Mouse (Mus musculus) cortical plate, adult 2 months (tissue): ENCODE data around the gene Pak2.

Source experiments
- CTCF ChIP-seq: fragments of 200-500 bp; IDR thresholded peaks from 2 replicates; pipeline ENCODE4 v1.5.1; 2011; ENCODE audit warnings: mild to moderate bottlenecking, control low read depth, low read length; ENCODE audit not compliant: insufficient read depth; ENCODE audit errors: extremely low read depth
- POLR2A ChIP-seq: fragments of 200-500 bp; IDR thresholded peaks from 2 replicates; pipeline ENCODE4 v1.6.1; 2011; ENCODE audit warnings: mild to moderate bottlenecking, low read length, control low read depth; ENCODE audit not compliant: insufficient read depth; ENCODE audit errors: extremely low read depth

DNA sequence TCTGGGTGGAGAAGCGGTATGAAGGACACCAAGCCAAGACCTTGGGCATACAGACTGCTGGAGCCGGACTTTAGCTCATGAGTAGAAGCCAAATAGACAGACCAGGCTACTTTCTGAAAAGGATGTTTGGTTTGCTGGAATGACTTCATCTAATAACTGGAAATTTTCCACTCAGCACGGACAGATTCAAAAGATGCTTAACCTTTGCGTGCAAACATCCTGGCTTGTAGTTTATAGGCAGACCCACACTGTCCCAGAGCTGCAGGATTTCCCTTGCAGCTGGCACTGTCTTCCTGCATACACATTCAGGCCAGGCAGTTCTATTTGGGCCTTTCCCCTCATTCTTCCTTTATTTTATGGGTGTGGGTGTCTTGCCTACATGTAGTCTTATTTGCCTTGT is 47.9 kb upstream of the Pak2 start:
- TF ChIP-seq CTCF (no peak), POLR2A (no peak)
